Mouse (Mus musculus): ENCODE measurements around the gene Tmem88. TPM values are rescaled to one million over a fixed set of nuclear protein-coding genes. Genes with fewer than 3 reads are reported as not detected.
A peak's percentile ranks its signal among the peaks of the same experiment; 100 is the strongest.

Gene Tmem88
- polyA plus RNA-seq, 1 experiment from 2014 or later = 5.9 TPM

DNA sequence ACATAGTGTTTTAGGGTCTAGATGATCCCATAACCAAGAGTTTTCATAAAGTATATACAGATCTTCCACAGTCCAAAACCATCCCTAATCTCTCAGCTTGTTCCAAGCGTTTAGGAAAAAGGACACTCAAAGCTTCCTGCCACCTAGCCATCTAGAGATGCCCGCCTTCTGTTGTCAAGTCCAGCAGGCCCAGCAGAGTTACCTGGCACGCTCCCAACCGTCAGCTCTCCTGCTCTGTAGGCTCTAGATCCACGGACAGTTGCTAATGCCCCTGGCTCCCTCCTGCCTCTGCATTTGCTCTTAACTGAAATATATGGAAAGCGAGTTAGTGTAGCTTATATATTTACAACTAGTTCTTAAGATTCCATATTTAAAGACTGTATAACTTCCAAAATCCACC is 16.7 kb downstream of the Tmem88 start:
- no peaks in the 10 kb centered on the region for H3K27me3 ChIP-seq (ENCODE audit: control insufficient read depth, insufficient read depth, low read depth, low read length)
- no peaks in the 10 kb centered on the region for H3K36me3 ChIP-seq (ENCODE audit: control insufficient read depth, insufficient read depth, low read length)
- no peak overlapping the region for H3K4me2 ChIP-seq (ENCODE audit: low read length)
- ATAC-seq = no peak
- no peaks in the 10 kb centered on the region for H3K9me3 ChIP-seq (replicated peaks; ENCODE audit: control insufficient read depth, low read length, poor library complexity, severe bottlenecking)
- no peak overlapping the region for H3K9ac ChIP-seq (ENCODE audit: low read depth, low read length)
- H3K4me3 ChIP-seq (ENCODE audit: low read depth, low read length) = no peak overlapping the region
- H3K4me1 ChIP-seq (ENCODE audit: control insufficient read depth, insufficient read depth, low read length) = no peaks in the 10 kb centered on the region
- no peak overlapping the region for H3K27ac ChIP-seq (ENCODE audit: low read length)
- WGBS = 80% methylated on average over 6 of the region's 6 CpGs

DNA sequence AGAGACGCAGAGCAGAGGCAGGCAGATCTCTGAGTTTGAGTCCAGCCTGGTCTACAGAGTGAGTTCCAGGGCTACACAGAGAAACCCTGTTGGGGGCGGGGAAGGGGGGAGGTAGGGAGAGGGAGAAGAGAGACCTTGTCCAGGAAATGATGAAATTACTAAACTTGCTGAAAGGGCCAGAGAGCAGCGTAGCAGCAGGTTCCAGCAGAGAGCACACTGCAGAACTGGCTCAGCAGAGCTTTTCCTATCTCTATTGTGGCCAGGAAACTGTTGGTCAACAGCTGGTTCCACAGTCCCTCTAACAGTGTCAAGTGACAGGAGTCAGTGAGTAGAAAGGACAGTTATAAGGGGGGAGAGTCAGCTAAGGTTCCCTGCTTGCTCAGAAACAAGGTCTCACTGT is 18.4 kb downstream of the Tmem88 start:
- H3K4me3 ChIP-seq (ENCODE audit: low read depth, low read length) = no peak overlapping the region
- H3K9ac ChIP-seq (ENCODE audit: low read depth, low read length) = no peak overlapping the region
- 88% methylated on average over 3 of the region's 3 CpGs for WGBS
- no peak for ATAC-seq
- no peaks in the 10 kb centered on the region for H3K27me3 ChIP-seq (ENCODE audit: control insufficient read depth, insufficient read depth, low read depth, low read length)
- H3K9me3 ChIP-seq (replicated peaks; ENCODE audit: control insufficient read depth, low read length, poor library complexity, severe bottlenecking) = no peaks in the 10 kb centered on the region
- H3K4me2 ChIP-seq (ENCODE audit: low read length) = no peak overlapping the region
- no peak overlapping the region for H3K27ac ChIP-seq (ENCODE audit: low read length)
- H3K36me3 ChIP-seq (ENCODE audit: control insufficient read depth, insufficient read depth, low read length) = no peaks in the 10 kb centered on the region
- H3K4me1 ChIP-seq (ENCODE audit: control insufficient read depth, insufficient read depth, low read length) = no peaks in the 10 kb centered on the region

DNA sequence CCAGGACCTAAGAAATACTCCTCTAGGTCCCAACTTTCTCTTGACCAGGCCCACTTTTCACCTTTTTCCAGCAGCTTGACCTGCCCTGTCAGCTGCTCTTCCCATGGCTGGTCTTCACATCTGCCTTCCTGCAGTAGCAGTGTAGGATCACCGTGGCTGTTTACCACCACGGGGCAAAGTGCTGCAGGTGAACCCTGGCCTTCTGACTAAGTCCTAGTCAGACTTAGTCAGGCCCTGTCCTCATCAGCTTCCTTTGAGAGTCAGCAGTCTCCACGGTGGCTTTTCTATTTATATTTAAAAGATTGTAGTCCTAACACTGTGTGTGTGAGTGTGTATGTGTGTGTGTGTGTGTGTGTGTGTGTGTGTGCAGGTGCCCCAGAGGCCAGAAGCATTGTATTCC is 20.3 kb downstream of the Tmem88 start:
- Histone ChIP-seq H3K27ac (ENCODE audit: low read length) (no peak overlapping the region), H3K9ac (ENCODE audit: low read depth, low read length) (no peak overlapping the region), H3K36me3 (ENCODE audit: control insufficient read depth, insufficient read depth, low read length) (no peaks in the 10 kb centered on the region), H3K4me3 (ENCODE audit: low read depth, low read length) (no peak overlapping the region), H3K4me1 (ENCODE audit: control insufficient read depth, insufficient read depth, low read length) (no peaks in the 10 kb centered on the region), H3K27me3 (ENCODE audit: control insufficient read depth, insufficient read depth, low read depth, low read length) (no peaks in the 10 kb centered on the region), H3K9me3 (replicated peaks; ENCODE audit: control insufficient read depth, low read length, poor library complexity, severe bottlenecking) (no peaks in the 10 kb centered on the region), H3K4me2 (ENCODE audit: low read length) (no peak overlapping the region)
- 85% methylated on average over 3 of the region's 3 CpGs for WGBS
- no peak for ATAC-seq

DNA sequence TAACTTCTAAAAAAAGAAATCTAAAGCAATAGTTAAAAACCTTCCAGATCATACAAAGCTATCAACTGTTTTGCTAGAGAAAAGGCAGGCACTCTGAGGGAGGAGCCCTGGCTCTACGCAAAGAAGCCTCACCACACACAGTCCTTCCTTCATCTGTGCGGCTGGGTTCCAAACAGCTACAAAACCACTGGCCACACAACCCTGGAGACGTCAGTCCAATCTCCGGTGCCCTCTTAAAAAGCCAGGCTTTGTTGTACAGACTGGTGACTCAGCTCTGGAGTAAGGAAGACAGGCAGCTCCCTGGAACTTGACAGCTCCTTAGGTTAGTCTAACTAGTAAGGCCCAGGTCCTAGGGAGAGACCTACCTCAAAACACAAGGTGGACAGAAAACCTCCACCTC is 22.4 kb downstream of the Tmem88 start:
- Histone ChIP-seq H3K4me3 (ENCODE audit: low read depth, low read length) (no peak overlapping the region), H3K27ac (ENCODE audit: low read length) (no peak overlapping the region), H3K4me2 (ENCODE audit: low read length) (no peak overlapping the region), H3K36me3 (ENCODE audit: control insufficient read depth, insufficient read depth, low read length) (no peaks in the 10 kb centered on the region), H3K9ac (ENCODE audit: low read depth, low read length) (no peak overlapping the region), H3K4me1 (ENCODE audit: control insufficient read depth, insufficient read depth, low read length) (peaks cover 17% of the 10 kb centered on the region), H3K9me3 (replicated peaks; ENCODE audit: control insufficient read depth, low read length, poor library complexity, severe bottlenecking) (no peaks in the 10 kb centered on the region), H3K27me3 (ENCODE audit: control insufficient read depth, insufficient read depth, low read depth, low read length) (no peaks in the 10 kb centered on the region)
- 87% methylated on average over 4 of the region's 4 CpGs for WGBS
- no peak for ATAC-seq

DNA sequence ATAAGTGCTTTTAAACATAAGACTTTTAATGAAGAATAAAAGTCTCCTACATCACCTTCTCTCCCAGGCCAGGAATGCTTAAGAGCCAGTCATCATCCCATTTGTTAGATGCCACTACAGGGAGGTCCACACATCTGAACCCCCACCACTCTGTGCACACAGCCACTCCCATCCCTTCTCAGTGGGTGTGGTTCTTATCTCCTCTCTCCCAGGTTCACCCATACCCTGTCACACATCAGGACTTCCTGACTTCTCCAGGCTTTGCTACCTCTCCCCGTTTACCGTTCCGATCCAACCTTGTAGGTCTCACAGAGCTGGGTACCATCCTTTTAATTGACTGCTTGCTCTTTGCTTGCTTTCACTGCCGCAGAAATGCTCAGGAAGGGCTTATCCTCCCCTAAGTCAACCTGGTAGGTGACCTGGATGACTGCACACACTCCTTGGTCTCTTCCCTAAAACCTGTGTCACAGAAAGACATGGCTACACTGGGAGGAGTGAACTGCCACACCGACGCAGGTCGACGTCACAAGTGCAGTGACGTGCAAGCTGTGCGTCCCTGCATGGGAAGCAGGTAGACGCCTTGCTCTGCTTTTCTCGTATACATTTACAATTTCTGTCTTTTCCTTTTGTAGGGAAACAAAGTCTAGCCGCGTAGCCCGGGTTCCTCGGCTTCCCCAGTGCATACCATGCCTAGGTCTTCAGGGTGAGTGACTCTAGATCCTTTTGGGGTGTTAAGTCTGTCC is 24.6 kb downstream of the Tmem88 start:
- Histone ChIP-seq H3K27ac (ENCODE audit: low read length) (no peak overlapping the region), H3K9me3 (replicated peaks; ENCODE audit: control insufficient read depth, low read length, poor library complexity, severe bottlenecking) (no peaks in the 10 kb centered on the region), H3K4me2 (ENCODE audit: low read length) (no peak overlapping the region), H3K27me3 (ENCODE audit: control insufficient read depth, insufficient read depth, low read depth, low read length) (no peaks in the 10 kb centered on the region), H3K36me3 (ENCODE audit: control insufficient read depth, insufficient read depth, low read length) (no peaks in the 10 kb centered on the region), H3K9ac (ENCODE audit: low read depth, low read length) (no peak overlapping the region), H3K4me1 (ENCODE audit: control insufficient read depth, insufficient read depth, low read length) (peaks cover 19% of the 10 kb centered on the region), H3K4me3 (ENCODE audit: low read depth, low read length) (no peak overlapping the region)
- no peak for ATAC-seq
- 93% methylated on average over 16 of the region's 16 CpGs for WGBS

DNA sequence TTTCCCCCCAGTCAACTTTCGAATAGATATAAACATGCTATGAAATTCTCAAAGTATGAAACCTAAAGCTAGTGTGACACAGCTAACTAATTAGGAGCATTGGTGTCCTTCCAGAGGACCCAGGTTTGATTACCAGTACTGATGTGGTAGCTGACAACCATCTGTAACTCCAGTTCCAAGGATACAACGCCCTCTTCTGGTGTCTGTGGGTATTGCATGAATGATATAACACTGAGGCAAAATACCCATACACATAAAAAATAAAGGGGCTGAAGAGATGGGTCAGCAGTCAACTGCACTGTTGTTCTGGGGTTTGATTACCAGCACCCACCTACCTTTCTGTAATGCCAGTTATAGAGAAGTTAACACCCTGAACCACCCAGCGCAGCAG is 25.3 kb downstream of the Tmem88 start:
- ATAC-seq = no peak
- Histone ChIP-seq H3K9ac (ENCODE audit: low read depth, low read length) (no peak overlapping the region), H3K4me3 (ENCODE audit: low read depth, low read length) (no peak overlapping the region), H3K9me3 (replicated peaks; ENCODE audit: control insufficient read depth, low read length, poor library complexity, severe bottlenecking) (no peaks in the 10 kb centered on the region), H3K4me2 (ENCODE audit: low read length) (no peak overlapping the region), H3K27me3 (ENCODE audit: control insufficient read depth, insufficient read depth, low read depth, low read length) (no peaks in the 10 kb centered on the region), H3K4me1 (ENCODE audit: control insufficient read depth, insufficient read depth, low read length) (peaks cover 19% of the 10 kb centered on the region), H3K36me3 (ENCODE audit: control insufficient read depth, insufficient read depth, low read length) (no peaks in the 10 kb centered on the region), H3K27ac (ENCODE audit: low read length) (no peak overlapping the region)
- WGBS = 62% methylated on average over 3 of the region's 3 CpGs

DNA sequence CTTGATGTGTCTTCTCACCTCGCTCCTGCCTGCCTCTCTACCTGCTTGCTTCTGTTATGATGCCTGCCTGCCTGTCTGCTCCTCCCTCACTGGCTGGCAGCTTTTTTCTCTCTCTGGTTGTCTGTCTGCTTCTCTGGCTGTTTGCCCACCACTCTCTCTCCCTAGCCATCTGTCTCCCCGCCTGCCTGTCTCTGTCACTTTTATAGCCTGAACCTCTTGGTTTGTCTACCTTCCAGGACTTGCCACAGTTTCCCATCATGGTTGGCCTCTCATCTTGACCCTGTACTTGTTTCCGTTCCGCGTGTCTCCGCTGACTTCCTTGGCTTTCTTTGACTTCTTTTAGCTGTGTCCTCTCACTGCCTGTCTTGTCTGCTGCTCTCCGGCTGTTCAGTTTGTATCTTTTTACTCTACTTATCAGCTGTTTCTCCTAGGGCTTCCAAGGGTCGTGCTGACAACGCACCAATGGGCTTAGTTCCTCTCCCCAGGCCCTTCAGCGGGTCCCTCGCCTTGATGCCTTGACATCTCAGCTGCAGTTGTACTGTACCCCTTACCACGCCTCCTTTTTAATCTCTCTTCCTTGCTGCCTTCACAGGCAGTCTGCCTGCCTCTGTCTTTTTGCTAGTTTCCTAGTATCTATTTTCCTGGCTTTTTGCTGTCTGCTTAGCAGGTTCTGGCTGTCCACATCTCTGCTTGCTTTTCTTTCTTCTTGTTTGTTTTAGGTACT is 25.8 kb downstream of the Tmem88 start:
- H3K27me3 ChIP-seq (ENCODE audit: control insufficient read depth, insufficient read depth, low read depth, low read length) = no peaks in the 10 kb centered on the region
- H3K27ac ChIP-seq (ENCODE audit: low read length) = peak overlapping the region; percentile 77
- H3K36me3 ChIP-seq (ENCODE audit: control insufficient read depth, insufficient read depth, low read length) = no peaks in the 10 kb centered on the region
- no peak overlapping the region; the same call in 1 of the 2 replicates for H3K9ac ChIP-seq (ENCODE audit: low read depth, low read length)
- H3K4me2 ChIP-seq (ENCODE audit: low read length) = peak overlapping the region; percentile 39; the same call in 1 of the 2 replicates
- H3K4me1 ChIP-seq (ENCODE audit: control insufficient read depth, insufficient read depth, low read length) = peaks cover 19% of the 10 kb centered on the region
- no peak overlapping the region for H3K4me3 ChIP-seq (ENCODE audit: low read depth, low read length)
- no peaks in the 10 kb centered on the region for H3K9me3 ChIP-seq (replicated peaks; ENCODE audit: control insufficient read depth, low read length, poor library complexity, severe bottlenecking)
- WGBS = 45% methylated on average over 12 of the region's 12 CpGs
- ATAC-seq = no peak

DNA sequence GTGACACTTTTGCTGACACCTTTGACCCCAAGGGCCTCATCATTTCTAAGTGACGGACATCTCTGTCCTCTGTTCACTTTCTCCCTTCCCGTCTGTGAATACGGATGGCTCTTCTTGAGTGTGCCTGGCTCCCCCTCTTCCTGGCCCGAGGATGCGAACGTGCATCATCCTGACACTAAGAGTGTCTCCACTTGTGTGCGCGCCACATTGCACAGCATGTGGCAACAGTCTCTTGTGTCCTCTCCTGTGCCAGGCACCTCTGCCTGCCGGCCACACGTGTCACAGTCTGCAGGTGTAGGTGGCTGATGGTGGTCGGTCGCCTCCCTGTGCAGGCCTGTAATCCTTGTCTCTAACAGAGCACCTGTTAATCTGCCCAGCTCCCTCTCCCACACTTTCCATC is 26.4 kb downstream of the Tmem88 start:
- H3K9ac ChIP-seq (ENCODE audit: low read depth, low read length) = peak overlapping the region; percentile 36
- H3K4me1 ChIP-seq (ENCODE audit: control insufficient read depth, insufficient read depth, low read length) = peaks cover 19% of the 10 kb centered on the region
- no peak overlapping the region for H3K4me3 ChIP-seq (ENCODE audit: low read depth, low read length)
- H3K27me3 ChIP-seq (ENCODE audit: control insufficient read depth, insufficient read depth, low read depth, low read length) = no peaks in the 10 kb centered on the region
- ATAC-seq = no peak
- peak overlapping the region; percentile 39 for H3K4me2 ChIP-seq (ENCODE audit: low read length)
- H3K36me3 ChIP-seq (ENCODE audit: control insufficient read depth, insufficient read depth, low read length) = no peaks in the 10 kb centered on the region
- H3K27ac ChIP-seq (ENCODE audit: low read length) = peak overlapping the region; percentile 77
- WGBS = 27% methylated on average over 12 of the region's 12 CpGs
- no peaks in the 10 kb centered on the region for H3K9me3 ChIP-seq (replicated peaks; ENCODE audit: control insufficient read depth, low read length, poor library complexity, severe bottlenecking)

DNA sequence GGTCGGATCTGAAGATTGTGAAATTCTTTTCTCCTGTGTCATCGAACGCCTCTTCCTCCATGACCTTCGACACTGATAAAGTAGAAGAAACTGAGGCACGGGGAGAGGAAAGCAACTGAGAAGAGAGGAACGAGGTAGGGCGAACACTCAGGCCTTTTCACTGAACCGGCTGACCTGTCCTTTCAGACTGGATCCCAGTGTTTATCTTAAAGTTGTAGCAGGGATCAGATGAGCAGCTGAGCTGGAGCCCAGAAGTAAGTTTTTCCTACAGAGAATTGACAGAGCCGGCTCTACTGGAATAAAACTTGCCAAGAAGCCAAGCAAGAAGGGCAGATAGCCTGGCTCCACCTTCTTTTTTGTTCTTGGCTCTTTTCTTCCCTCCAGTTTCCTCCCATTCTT is 27.2 kb downstream of the Tmem88 start:
- 0 out of 2 replicates have a peak overlapping the region, but pooled peaks have one; percentile 28 for H3K9ac ChIP-seq (ENCODE audit: low read depth, low read length)
- no peaks in the 10 kb centered on the region for H3K27me3 ChIP-seq (ENCODE audit: control insufficient read depth, insufficient read depth, low read depth, low read length)
- ATAC-seq = no peak
- H3K4me3 ChIP-seq (ENCODE audit: low read depth, low read length) = peak overlapping the region; percentile 17
- peak overlapping the region; percentile 77 for H3K27ac ChIP-seq (ENCODE audit: low read length)
- H3K9me3 ChIP-seq (replicated peaks; ENCODE audit: control insufficient read depth, low read length, poor library complexity, severe bottlenecking) = no peaks in the 10 kb centered on the region
- peaks cover 23% of the 10 kb centered on the region for H3K4me1 ChIP-seq (ENCODE audit: control insufficient read depth, insufficient read depth, low read length)
- 11% methylated on average over 9 of the region's 9 CpGs for WGBS
- no peaks in the 10 kb centered on the region for H3K36me3 ChIP-seq (ENCODE audit: control insufficient read depth, insufficient read depth, low read length)
- H3K4me2 ChIP-seq (ENCODE audit: low read length) = peak overlapping the region; percentile 39

Measured in midbrain, embryonic 16.5 days (tissue).